Mouse (Mus musculus) forebrain, embryonic 12.5 days (tissue): ENCODE data around the gene Fcgrt. TPM values are rescaled to one million over a fixed set of nuclear protein-coding genes. Genes with fewer than 3 reads are reported as not detected.
A peak's percentile ranks its signal among the peaks of the same experiment; 100 is the strongest.
"Not testable (repeated sequence)": the region's sequence is repeated elsewhere in the genome, so short reads cannot be mapped to it uniquely, and the experiment has no call there.

Experiments
- ATAC-seq: fragments of 200-750 bp; cut with Nextera tagmentation; 2 replicates; pipeline ENCODE4 v1.8.0; 2017; ENCODE audit warnings: moderate TSS enrichment; ENCODE audit not compliant: low FRiP score
- H3K27ac ChIP-seq: fragments of 300-500 bp; sonication (generic); 2 replicates; pipeline ENCODE4 v1.5.1; 2016; ENCODE audit warnings: mild to moderate bottlenecking
- H3K27me3 ChIP-seq: fragments of 300-500 bp; sonication (generic); 2 replicates; pipeline ENCODE4 v1.6.1; 2016; ENCODE audit warnings: mild to moderate bottlenecking
- H3K36me3 ChIP-seq: fragments of 300-500 bp; sonication (generic); replicated peaks from 2 replicates; pipeline ENCODE4 v1.6.1; 2016; ENCODE audit warnings: mild to moderate bottlenecking
- H3K4me1 ChIP-seq: fragments of 300-500 bp; sonication (generic); 2 replicates; pipeline ENCODE4 v1.6.1; 2016
- H3K4me2 ChIP-seq: fragments of 300-500 bp; sonication (generic); 2 replicates; pipeline ENCODE4 v1.6.1; 2016; ENCODE audit warnings: mild to moderate bottlenecking, moderate library complexity
- H3K4me3 ChIP-seq: fragments of 300-500 bp; sonication (generic); replicated peaks from 2 replicates; pipeline ENCODE4 v1.5.1; 2016; ENCODE audit warnings: mild to moderate bottlenecking
- H3K9ac ChIP-seq: fragments of 300-500 bp; sonication (generic); 2 replicates; pipeline ENCODE4 v1.6.1; 2016; ENCODE audit warnings: mild to moderate bottlenecking
- H3K9me3 ChIP-seq: fragments of 300-500 bp; sonication (generic); 2 replicates; pipeline ENCODE4 v1.6.1; 2016
- WGBS: fragments of 180-500 bp; shearing (Covaris S2); methylation state at CpG from one replicate; pipeline ENCODE4 v1.1.7; 2016; 5-methylcytosine and 5-hydroxymethylcytosine counted together
- polyA plus RNA-seq: library from polyadenylated mRNA; unstranded; fragments of >200 nt; fragmentation: Nextera tagmentation; extraction: Ambion mirVana; gene quantifications from 2 replicates; pipeline ENCODE4 v1.2.1, GENCODE M21; 2016

Gene Fcgrt
- polyA plus RNA-seq, 1 experiment from 2014 or later, result 9.6 TPM

DNA sequence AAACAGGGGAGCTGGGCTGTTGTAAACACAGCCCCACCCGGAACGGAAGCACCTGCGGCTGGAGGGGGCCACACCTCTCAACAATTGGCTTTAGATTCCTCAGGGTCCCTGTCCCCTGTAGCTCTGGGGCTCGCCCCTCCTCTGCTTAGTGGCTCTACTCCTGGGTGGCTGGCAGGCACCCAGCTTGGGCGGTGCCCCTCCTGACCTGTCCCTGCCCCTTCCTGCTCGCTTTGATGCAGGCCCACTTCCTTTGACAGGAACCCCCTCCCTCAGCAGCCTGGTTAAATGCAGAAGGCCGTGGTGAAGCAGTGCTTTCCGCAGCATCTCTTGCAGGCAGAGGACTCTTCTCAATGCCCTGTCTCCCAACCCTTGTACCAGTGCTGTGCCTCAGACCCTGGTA, 17.8 kb upstream of the Fcgrt start:
- H3K4me1 ChIP-seq, result peaks cover 34% of the 10 kb centered on the region
- no peaks in the 10 kb centered on the region for H3K9me3 ChIP-seq
- 78% methylated on average over 8 of the region's 8 CpGs for WGBS
- H3K27ac ChIP-seq, result 0 out of 2 replicates have a peak overlapping the region, but pooled peaks have one; percentile 6
- no peak for ATAC-seq
- H3K27me3 ChIP-seq, result no peaks in the 10 kb centered on the region
- H3K9ac ChIP-seq, result 0 out of 2 replicates have a peak overlapping the region, but pooled peaks have one; percentile 1
- peaks cover 73% of the 10 kb centered on the region for H3K36me3 ChIP-seq
- no peak overlapping the region for H3K4me3 ChIP-seq
- H3K4me2 ChIP-seq, result no peak overlapping the region

- no peak for ATAC-seq
- H3K36me3 ChIP-seq, result peaks cover 59% of the 10 kb centered on the region
- H3K4me2 ChIP-seq, result no peak overlapping the region
- H3K9ac ChIP-seq, result no peak overlapping the region
- no peak overlapping the region for H3K4me3 ChIP-seq
- peaks cover 22% of the 10 kb centered on the region for H3K4me1 ChIP-seq
- H3K9me3 ChIP-seq, result no peaks in the 10 kb centered on the region
- H3K27me3 ChIP-seq, result no peaks in the 10 kb centered on the region
- 85% methylated on average over 5 of the region's 5 CpGs for WGBS
- no peak overlapping the region for H3K27ac ChIP-seq
Measured at GRCm38 (mm10) chr7:45119780-45120709, 16.4 kb upstream of the Fcgrt start.

DNA sequence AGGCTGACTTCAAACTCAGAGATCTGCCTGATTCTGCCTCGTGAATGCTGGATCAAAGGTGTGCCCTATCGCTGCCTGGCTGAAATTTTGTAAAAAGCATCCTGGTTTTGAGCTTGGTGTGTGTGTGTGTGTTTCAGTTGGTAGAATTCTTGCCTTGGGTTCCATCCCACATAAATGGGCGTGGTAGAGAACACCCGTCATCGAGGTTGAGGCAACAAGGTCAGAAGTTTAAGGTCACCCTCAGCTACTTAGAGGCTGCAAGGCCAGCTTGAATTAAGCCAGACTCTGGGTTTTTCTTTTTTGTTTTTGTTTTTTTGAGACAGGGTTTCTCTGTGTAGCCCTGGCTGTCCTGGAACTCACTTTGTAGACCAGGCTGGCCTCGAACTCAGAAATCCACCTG, 14.7 kb upstream of the Fcgrt start:
- 96% methylated on average over 6 of the region's 6 CpGs for WGBS
- ATAC-seq, result no peak
- Histone ChIP-seq H3K27ac (no peak overlapping the region), H3K9ac (no peak overlapping the region), H3K9me3 (no peaks in the 10 kb centered on the region), H3K4me2 (no peak overlapping the region), H3K4me3 (no peak overlapping the region), H3K27me3 (no peaks in the 10 kb centered on the region), H3K36me3 (peaks cover 56% of the 10 kb centered on the region), H3K4me1 (peaks cover 15% of the 10 kb centered on the region)

DNA sequence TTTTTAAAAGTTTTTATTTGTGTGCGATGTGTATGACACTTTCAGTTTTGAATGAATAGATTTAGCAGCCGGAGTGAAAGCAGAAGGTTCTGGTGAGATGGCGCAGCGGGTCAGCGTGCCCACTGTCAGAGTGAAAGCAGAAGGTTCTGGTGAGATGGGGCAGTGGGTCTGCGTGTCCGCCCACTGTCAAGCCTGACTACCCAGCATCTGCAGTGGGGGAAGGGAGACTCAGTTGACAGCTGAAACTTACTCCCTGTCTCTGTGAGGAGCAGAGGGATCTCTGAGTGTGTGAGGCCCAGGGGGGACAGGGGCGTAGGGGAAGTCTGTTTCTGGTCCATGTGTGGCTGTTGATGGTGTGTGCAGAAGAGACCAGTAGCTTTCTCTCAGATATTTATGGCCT, 13.9 kb upstream of the Fcgrt start:
- no peak for ATAC-seq
- WGBS, result 91% methylated on average over 8 of the region's 8 CpGs
- no peak overlapping the region for H3K27ac ChIP-seq
- no peaks in the 10 kb centered on the region for H3K27me3 ChIP-seq
- H3K4me2 ChIP-seq, result no peak overlapping the region
- H3K4me1 ChIP-seq, result peaks cover 7% of the 10 kb centered on the region
- H3K36me3 ChIP-seq, result peaks cover 48% of the 10 kb centered on the region
- H3K9me3 ChIP-seq, result no peaks in the 10 kb centered on the region
- H3K9ac ChIP-seq, result no peak overlapping the region
- H3K4me3 ChIP-seq, result no peak overlapping the region

GRCm38 (mm10) chr7:45113476-45113875, 9.8 kb upstream of the Fcgrt start:
- no peak overlapping the region for H3K27ac ChIP-seq
- ATAC-seq, result no peak
- 88% methylated on average over 2 of the region's 2 CpGs for WGBS
- H3K4me3 ChIP-seq, result no peak overlapping the region
- H3K9me3 ChIP-seq, result no peaks in the 10 kb centered on the region
- no peak overlapping the region for H3K4me2 ChIP-seq
- peaks cover 10% of the 10 kb centered on the region; the same call in 1 of the 2 replicates for H3K36me3 ChIP-seq
- H3K27me3 ChIP-seq, result no peaks in the 10 kb centered on the region
- H3K4me1 ChIP-seq, result no peaks in the 10 kb centered on the region
- H3K9ac ChIP-seq, result no peak overlapping the region

- no peak for ATAC-seq
- H3K4me1 ChIP-seq, result no peaks in the 10 kb centered on the region
- H3K9me3 ChIP-seq, result no peaks in the 10 kb centered on the region
Measured at GRCm38 (mm10) chr7:45112529-45112928, 8.9 kb upstream of the Fcgrt start.

DNA sequence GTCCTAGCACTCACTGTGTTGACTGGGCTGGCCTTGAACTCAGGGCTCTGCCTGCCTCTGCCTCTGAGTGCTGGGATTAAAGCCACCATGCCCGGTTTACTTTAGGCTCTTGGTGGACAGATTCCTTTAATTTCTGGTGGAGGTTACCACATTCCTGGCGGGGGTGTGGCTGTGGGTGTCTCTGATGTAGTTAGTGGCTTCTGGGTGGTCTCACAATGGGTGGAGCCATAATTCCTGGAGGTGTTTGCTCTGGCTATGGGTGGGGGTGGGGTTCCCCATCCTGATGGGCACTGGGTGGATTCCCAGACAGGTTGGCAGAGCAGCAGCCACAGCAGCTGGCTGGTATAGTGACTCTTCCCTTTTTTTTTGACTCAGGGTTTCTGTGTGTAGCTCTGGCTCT, 8.3 kb upstream of the Fcgrt start:
- Histone ChIP-seq H3K9me3 (no peaks in the 10 kb centered on the region), H3K4me2 (no peak overlapping the region), H3K4me1 (no peaks in the 10 kb centered on the region), H3K36me3 (no peaks in the 10 kb centered on the region), H3K27me3 (no peaks in the 10 kb centered on the region), H3K27ac (no peak overlapping the region), H3K9ac (no peak overlapping the region), H3K4me3 (no peak overlapping the region)
- no peak for ATAC-seq
- 69% methylated on average over 2 of the region's 2 CpGs for WGBS

More at GRCm38 (mm10) chr7:45112529-45112928, 8.9 kb upstream of the Fcgrt start:
- no peak overlapping the region for H3K4me2 ChIP-seq
- 71% methylated on average over 3 of the region's 3 CpGs for WGBS
- no peak overlapping the region for H3K4me3 ChIP-seq
- H3K9ac ChIP-seq, result no peak overlapping the region
- H3K36me3 ChIP-seq, result peaks cover under 1% of the 10 kb centered on the region; the same call in 1 of the 2 replicates
- no peaks in the 10 kb centered on the region for H3K27me3 ChIP-seq
- no peak overlapping the region for H3K27ac ChIP-seq

GRCm38 (mm10) chr7:45110089-45110488, 6.4 kb upstream of the Fcgrt start:
- not testable (repeated sequence) for H3K4me3 ChIP-seq, H3K4me2 ChIP-seq, H3K27ac ChIP-seq, H3K9ac ChIP-seq, H3K27me3 ChIP-seq, ATAC-seq, H3K4me1 ChIP-seq, H3K9me3 ChIP-seq, H3K36me3 ChIP-seq
- WGBS, result 98% methylated on average over 4 of the region's 4 CpGs

GRCm38 (mm10) chr7:45107052-45107645, 3.5 kb upstream of the Fcgrt start:
- no peaks in the 10 kb centered on the region for H3K36me3 ChIP-seq
- no peak overlapping the region for H3K4me3 ChIP-seq
- H3K27ac ChIP-seq, result no peak overlapping the region
- peaks cover 6% of the 10 kb centered on the region for H3K4me1 ChIP-seq
- ATAC-seq, result no peak
- 69% methylated on average over 5 of the region's 5 CpGs for WGBS
- no peaks in the 10 kb centered on the region for H3K9me3 ChIP-seq
- no peak overlapping the region for H3K4me2 ChIP-seq
- no peak overlapping the region for H3K9ac ChIP-seq
- H3K27me3 ChIP-seq, result no peaks in the 10 kb centered on the region

DNA sequence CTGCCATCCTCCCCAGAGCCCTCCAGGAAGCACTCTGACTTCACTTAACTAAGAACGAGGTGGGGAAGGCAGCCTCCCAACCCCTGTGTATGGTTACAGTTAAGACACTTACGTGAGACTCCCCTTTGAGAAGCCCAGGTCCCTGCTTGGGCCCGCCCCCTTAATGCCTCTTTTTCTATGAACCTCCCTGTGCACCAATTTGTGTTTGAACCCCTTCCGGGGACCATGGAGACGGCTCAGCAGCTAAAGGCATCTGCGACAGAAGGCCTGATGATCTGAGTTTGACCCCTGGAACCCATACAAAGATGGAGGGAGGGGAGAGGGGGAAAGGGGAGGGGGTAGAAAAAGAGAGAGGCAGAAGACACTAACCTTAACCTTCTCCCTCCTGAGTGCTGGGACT, 2.8 kb upstream of the Fcgrt start:
- Histone ChIP-seq H3K9me3 (no peaks in the 10 kb centered on the region), H3K4me3 (no peak overlapping the region)
- WGBS, result 42% methylated on average over 6 of the region's 6 CpGs

GRCm38 (mm10) chr7:45105491-45105890, 1.8 kb upstream of the Fcgrt start:
- ATAC-seq, result no peak
- Histone ChIP-seq H3K9me3 (no peaks in the 10 kb centered on the region), H3K9ac (no peak overlapping the region), H3K4me3 (no peak overlapping the region), H3K27ac (no peak overlapping the region), H3K4me2 (no peak overlapping the region), H3K27me3 (no peaks in the 10 kb centered on the region), H3K36me3 (no peaks in the 10 kb centered on the region), H3K4me1 (peaks cover 6% of the 10 kb centered on the region)
- 83% methylated on average over 8 of the region's 8 CpGs for WGBS

More for the DNA sequence above, 2.8 kb upstream of the Fcgrt start:
- no peak overlapping the region for H3K9ac ChIP-seq
- peaks cover 6% of the 10 kb centered on the region for H3K4me1 ChIP-seq
- H3K36me3 ChIP-seq, result no peaks in the 10 kb centered on the region
- H3K27me3 ChIP-seq, result no peaks in the 10 kb centered on the region
- H3K27ac ChIP-seq, result no peak overlapping the region
- no peak overlapping the region for H3K4me2 ChIP-seq
- no peak for ATAC-seq

DNA sequence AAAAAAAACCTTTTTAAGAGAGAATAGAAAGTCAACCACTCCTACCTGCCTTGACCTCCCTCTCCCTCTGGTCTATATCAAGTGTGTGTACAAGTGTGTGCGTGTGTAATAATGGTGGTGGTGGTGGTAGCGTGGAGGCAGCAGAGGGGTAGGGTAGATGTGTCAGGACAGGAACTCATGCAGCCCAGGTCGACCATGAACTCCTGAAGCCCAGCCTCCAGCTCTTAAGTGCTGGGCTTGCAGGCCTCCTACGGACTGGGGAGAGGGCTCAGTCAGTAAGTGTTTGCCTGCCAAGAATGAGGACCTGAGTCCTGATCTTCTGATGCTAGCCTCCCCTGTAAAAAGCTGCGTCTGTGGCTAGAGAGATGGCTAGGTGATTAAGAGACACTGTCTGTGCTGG, 1.3 kb upstream of the Fcgrt start:
- Histone ChIP-seq H3K9ac (no peak overlapping the region), H3K4me1 (peaks cover 6% of the 10 kb centered on the region), H3K4me3 (no peak overlapping the region), H3K9me3 (no peaks in the 10 kb centered on the region), H3K4me2 (no peak overlapping the region), H3K27ac (no peak overlapping the region), H3K27me3 (no peaks in the 10 kb centered on the region), H3K36me3 (no peaks in the 10 kb centered on the region)
- ATAC-seq, result no peak
- WGBS, result 83% methylated on average over 5 of the region's 5 CpGs
